Mouse (Mus musculus) spleen, adult 2 months (tissue): ENCODE results near the gene 1700029P11Rik.

Source experiments
- CTCF ChIP-seq: fragments of 200-500 bp; IDR thresholded peaks from 2 replicates; pipeline ENCODE4 v1.5.1; 2011; ENCODE audit warnings: mild to moderate bottlenecking, inconsistent platforms; ENCODE audit not compliant: insufficient read depth, insufficient read length, insufficient replicate concordance; ENCODE audit errors: extremely low read depth
- POLR2A ChIP-seq: fragments of 200-500 bp; IDR thresholded peaks from 2 replicates; pipeline ENCODE4 v1.6.1; 2011; ENCODE audit warnings: low read depth, low read length, inconsistent platforms

DNA sequence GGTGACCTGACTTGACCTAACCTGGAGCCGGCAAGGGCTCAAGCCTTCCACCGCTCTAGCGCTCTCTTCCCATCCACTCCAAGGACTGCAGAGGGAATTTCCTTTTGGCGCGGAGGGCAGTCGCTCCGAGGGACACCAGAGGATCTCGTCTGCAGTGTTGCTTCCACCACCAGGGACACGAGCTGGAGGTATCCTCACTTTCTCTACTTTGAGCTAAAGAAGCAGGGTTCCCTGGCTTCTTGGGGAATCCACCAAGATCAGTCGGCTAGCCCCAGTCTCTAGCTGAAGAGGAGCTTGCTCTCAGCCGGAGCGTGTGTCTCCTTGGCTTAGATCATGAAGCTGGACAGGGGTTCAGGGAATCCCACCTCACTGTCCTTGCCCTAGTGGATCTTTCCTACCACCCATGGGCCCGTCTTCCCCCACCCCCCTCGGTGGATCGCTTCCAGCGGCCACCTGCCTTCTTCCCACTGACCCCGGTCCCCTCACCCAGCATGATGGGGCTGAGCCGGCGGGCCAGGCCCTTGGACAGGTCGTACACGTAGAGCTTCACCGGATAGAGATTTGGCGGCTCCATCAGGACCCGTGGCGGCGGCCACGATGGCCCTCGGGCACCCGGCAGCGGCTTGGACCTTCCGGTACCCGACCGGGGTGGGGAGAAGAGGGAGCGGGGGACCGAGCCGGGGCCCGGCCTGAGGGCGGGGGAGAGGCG lies 35.2 kb downstream of the 1700029P11Rik start:
- no peak for TF ChIP-seq POLR2A
- TF ChIP-seq CTCF: no peak
